Mouse (Mus musculus) activated CD4-positive, CD25-positive, alpha-beta regulatory T cell, adult 9 weeks (primary cell): Measurements from ENCODE around the gene Pttg1ip. TPM values are rescaled to one million over a fixed set of nuclear protein-coding genes. Genes with fewer than 3 reads are reported as not detected.

ENCODE experiments used
- polyA plus RNA-seq: library from polyadenylated mRNA; unstranded; fragments of 100-300 nt; shearing (Covaris generic); gene quantifications from one replicate; pipeline ENCODE4 v1.2.1, GENCODE M21; 2017

The Pttg1ip gene
- 108 TPM for polyA plus RNA-seq

DNA sequence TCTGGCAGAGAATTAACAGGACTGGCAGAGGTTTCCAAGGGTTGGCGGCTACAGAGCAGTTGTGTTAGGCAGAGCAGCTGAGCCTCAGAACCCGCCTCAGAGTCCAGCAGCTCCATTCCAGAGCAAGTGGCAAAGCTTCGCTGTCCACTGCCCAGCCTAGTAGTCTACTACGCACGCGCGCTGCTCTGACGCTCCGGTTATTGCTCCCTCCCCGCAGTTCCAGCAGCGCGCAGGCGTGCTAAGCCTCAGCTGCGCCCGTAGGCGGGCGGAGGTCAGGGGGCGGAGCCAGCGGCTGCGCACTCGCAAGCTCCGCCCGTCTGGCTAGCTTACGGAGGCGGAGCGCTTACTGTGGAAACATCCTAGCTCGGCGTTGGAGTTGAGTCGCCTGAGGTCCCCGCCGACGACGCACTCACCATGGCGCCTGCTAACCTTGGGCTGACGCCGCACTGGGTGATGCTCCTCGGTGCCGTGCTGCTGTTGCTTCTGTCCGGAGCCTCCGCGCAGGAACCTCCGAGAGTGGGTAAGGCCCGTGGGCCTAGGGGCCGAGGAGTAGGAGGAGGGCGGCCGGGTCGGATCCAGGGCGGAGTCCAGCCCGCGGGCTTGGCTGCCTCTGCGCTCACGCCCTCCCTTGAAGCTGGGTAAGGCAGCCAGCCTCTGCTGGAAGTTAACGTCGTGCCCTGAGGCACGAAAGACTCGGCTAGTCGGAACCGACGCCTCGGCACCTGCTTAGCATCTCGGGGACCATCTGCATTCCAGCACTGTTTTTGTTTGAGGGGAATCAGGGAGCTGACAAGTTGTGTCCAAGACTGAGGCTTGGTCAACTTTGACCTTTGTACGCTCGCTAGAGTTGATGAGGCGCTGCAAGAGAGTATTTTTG is at the start of gene Pttg1ip:
TSS of gene Pttg1ip (plus strand) at position 313 of the 877 bp plus-strand sequence.

DNA sequence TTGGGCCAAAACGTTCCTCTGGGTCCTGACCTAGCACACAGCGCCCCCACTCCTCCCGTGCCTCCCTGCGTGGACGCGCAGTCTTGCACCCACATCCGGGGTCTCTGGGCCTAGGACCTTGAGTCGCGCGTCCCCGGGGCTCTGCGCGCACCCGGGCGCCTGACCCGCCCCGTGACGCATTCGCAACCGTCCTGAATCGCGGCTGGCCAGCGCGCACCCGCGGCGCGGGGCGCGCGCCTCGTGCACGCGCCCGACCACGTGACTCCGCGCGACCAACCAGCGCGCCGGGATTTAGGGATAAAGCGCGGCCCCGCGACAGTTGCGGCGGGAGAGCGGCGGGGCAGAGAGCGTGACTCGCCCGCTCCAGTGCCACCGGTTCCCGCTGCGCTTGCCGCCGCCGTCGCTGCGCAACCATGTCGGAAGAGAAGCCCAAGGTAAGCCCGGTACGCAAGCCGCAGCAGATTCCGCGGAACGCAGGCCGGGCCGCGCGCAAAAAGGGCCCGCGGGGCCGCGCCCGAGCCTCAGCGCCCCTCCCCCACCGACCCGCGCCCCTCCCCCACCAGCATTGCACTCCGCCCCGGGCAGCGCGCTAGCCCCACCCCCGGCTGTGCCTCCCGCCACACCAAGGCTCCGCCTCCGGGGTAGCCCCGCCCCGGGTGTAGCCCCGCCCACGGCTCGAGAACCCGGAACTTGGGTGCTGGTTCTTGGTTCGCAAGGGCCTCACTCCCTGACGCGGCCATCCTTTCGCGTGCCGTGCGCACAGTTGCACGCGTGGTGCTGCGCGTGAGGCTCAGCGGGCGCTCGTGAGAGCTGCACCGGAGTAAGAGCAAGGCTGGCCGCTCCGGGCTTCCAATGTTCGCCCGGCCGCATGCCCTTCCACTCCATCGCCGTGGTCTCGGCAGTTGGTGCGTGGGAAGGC is 24.6 kb downstream of the Pttg1ip start, which contains the start of the genes Sumo3 and Gm49325:
TSS of gene Sumo3 (plus strand) at position 190 of the 919 bp plus-strand sequence.
TSS of gene Gm49325 (plus strand) at position 290 of the 919 bp plus-strand sequence.

DNA sequence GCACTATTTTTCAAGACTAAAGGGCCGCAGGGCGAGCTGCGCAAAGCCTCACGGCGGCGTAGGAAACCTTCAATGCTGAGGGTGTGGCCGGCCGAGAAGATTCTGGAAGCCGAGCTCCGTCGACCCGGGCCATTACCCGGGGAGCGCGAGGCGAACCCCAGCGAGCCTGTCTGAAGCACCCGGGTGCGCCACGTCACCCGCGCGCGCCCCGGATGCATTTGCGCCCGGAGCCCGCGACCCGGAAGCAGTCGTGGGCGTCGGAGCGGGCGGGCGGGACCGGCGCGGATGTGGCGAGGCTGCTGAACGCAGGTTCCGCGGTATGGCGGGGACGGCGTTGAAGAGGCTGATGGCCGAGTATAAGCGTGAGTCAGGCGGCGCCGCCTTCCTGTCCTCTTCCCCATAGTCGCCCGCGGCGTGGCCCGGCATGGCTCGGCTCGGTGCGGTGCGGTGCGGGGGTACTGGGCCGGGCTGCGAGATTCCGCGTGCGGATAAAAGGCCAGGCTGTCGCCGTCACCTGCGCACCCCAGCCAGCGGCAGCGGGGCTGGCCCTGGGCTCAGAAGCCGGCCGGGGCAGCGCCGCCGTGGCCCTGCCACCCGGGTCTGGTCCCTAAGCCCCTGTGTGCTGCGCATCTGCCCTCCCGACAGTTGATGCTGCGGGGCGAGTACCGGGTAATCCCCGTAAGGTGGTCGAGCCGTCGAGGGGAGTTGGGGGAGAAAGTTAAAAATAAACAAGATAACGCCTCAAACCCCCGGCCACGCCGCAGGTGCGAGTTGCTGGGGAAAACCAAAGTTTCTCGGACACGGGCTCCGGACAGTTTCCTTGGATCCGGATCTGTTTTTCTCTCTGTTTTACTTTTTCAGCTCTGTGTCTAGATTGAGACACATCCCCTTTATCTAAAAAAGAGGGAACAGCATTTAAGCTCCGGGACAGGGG is 40.8 kb downstream of the Pttg1ip start, which contains the start of gene Ube2g2:
TSS of gene Ube2g2 (plus strand) at position 221 of the 934 bp plus-strand sequence.

Other genes starting within 250 kb of the Pttg1ip start
- 1.1 TPM for gene Adarb1, start 163.4 kb upstream of the Pttg1ip start, polyA plus RNA-seq
- gene Fam207a, start 65.9 kb upstream of the Pttg1ip start, polyA plus RNA-seq, result 52.7 TPM
- 631 TPM for gene Itgb2, start 51.5 kb upstream of the Pttg1ip start, polyA plus RNA-seq
- 116 TPM for gene Sumo3, start 24.4 kb downstream of the Pttg1ip start, polyA plus RNA-seq
- gene Gm49325, start 24.5 kb downstream of the Pttg1ip start, polyA plus RNA-seq, result not detected
- gene Ube2g2, start 40.6 kb downstream of the Pttg1ip start, polyA plus RNA-seq, result 58.6 TPM
- 0.59 TPM for gene Tspear, start 104.8 kb downstream of the Pttg1ip start, polyA plus RNA-seq
- not detected for gene Gm19402, start 109.0 kb downstream of the Pttg1ip start, polyA plus RNA-seq
- gene Gm9508, start 115.5 kb downstream of the Pttg1ip start, polyA plus RNA-seq, result not detected
- not detected for gene Gm10272, start 124.9 kb downstream of the Pttg1ip start, polyA plus RNA-seq
- gene Gm10024, start 129.7 kb downstream of the Pttg1ip start, polyA plus RNA-seq, result not detected
- gene Gm10142, start 134.1 kb downstream of the Pttg1ip start, polyA plus RNA-seq, result not detected
- not detected for gene Krtap12-1, start 138.9 kb downstream of the Pttg1ip start, polyA plus RNA-seq
- gene Gm10100, start 144.8 kb downstream of the Pttg1ip start, polyA plus RNA-seq, result not detected
- not detected for gene Gm18596, start 160.9 kb downstream of the Pttg1ip start, polyA plus RNA-seq
- gene Gm9736, start 169.6 kb downstream of the Pttg1ip start, polyA plus RNA-seq, result not detected
- not detected for gene Gm3233, start 178.0 kb downstream of the Pttg1ip start, polyA plus RNA-seq
- not detected for gene Gm3238, start 189.6 kb downstream of the Pttg1ip start, polyA plus RNA-seq
- gene Gm7138, start 195.2 kb downstream of the Pttg1ip start, polyA plus RNA-seq, result not detected
- not detected for gene Gm3250, start 200.8 kb downstream of the Pttg1ip start, polyA plus RNA-seq
- not detected for gene Gm7137, start 206.5 kb downstream of the Pttg1ip start, polyA plus RNA-seq
- not detected for gene Gm9639, start 213.4 kb downstream of the Pttg1ip start, polyA plus RNA-seq
- not detected for gene Gm19668, start 217.4 kb downstream of the Pttg1ip start, polyA plus RNA-seq
- gene Gm9507, start 230.1 kb downstream of the Pttg1ip start, polyA plus RNA-seq, result not detected
- gene Gm2696, start 233.0 kb downstream of the Pttg1ip start, polyA plus RNA-seq, result not detected
- not detected for gene Krtap10-4, start 245.4 kb downstream of the Pttg1ip start, polyA plus RNA-seq